Mouse (Mus musculus): ENCODE measurements at regions not wholly inside any gene's neighbourhood (a gene's known extent, or its start where the extent isn't known, plus 50 kb on each side); places are given as distances from the start of the nearest gene placed in this dataset.

- TF ChIP-seq CTCF (IDR thresholded peaks at IDR 0.05) = no peak
- TF ChIP-seq EP300 (IDR thresholded peaks at IDR 0.05) = no peak
Measured at GRCm38 (mm10) chr6:122390720-122391119, 50.4 kb upstream of the Phc1 start.
